Mouse (Mus musculus): ENCODE measurements around the gene Tdrd9. TPM values are rescaled to one million over a fixed set of nuclear protein-coding genes. Genes with fewer than 3 reads are reported as not detected.

The Tdrd9 gene
- 0.16 and 0.19 TPM in 2 replicates for polyA plus RNA-seq (2015; fragmentation: Nextera tagmentation; extraction: Ambion mirVana)

DNA sequence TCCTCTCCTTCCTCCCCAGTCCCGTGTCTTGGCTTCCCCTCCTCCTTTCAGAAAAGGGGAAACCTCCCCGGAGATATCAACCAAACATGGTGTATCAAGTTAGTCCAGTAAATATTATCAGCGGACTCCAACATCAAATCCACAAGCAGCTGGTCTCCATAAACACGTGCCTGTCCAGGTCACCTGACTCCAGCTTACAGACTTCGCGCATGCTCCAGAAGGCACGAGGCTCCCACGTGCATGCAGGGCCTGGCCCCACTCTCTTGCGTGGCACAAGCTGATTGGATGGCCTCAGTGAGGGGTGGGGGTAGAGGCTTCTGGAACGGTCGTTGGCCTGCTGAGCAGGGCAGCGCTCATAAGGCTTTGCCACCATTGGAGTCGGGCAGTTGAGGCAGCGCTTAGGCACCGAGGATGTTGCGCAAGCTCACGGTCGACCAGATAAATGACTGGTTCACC, at the start of gene Tdrd9:
Gene Tdrd9, plus strand, starts transcription at position 329 of the 456 bp plus-strand sequence.
- no peak for ATAC-seq (replicated peaks; ENCODE audit: extremely low read depth, insufficient read depth, low FRiP score)
- Histone ChIP-seq H3K27me3 (ENCODE audit: control insufficient read depth, insufficient read depth, low read length) (no peaks in the 10 kb centered on the region), H3K9ac (ENCODE audit: low read length) (no peak within 1 kb of the TSS), H3K4me3 (ENCODE audit: low read length) (no peak within 1 kb of the TSS), H3K9me3 (replicated peaks; ENCODE audit: control insufficient read depth, low read length) (peaks cover 2% of the 10 kb centered on the region; the same call in 1 of the 2 replicates), H3K27ac (ENCODE audit: low read length) (no peak within 1 kb of the TSS), H3K4me1 (ENCODE audit: control insufficient read depth, insufficient read depth, low read length) (peaks cover under 1% of the 10 kb centered on the region; the same call in 1 of the 2 replicates), H3K4me2 (ENCODE audit: low read depth, low read length) (no peak within 1 kb of the TSS), H3K36me3 (ENCODE audit: control insufficient read depth, insufficient read depth) (no peaks in the 10 kb centered on the region)
- 83% methylated on average over 18 of the region's 18 CpGs for WGBS

DNA sequence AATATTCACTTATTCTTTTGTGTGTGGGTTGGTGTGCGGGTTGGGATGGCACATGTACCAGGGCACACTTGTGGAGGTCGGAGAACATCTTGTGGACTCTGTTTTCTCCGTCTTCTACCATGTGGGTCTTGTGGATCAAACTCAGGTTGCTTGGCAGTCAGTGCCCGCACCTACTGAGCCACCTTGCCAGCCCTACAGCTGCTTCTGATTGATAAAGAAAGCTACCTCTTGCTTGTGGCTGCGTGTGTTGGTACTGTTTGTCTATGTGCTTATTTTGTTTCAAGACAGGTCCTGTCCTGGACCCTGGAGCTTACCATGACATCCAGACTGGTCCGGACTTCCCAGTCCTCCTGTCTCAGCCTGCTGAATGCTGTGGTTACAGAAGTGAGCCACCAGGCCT, 48.2 kb upstream of the Tdrd9 start:
- Histone ChIP-seq H3K9ac (ENCODE audit: low read length) (no peak overlapping the region), H3K4me3 (ENCODE audit: low read length) (no peak overlapping the region), H3K27ac (ENCODE audit: low read length) (no peak overlapping the region), H3K4me2 (ENCODE audit: low read depth, low read length) (no peak overlapping the region), H3K27me3 (ENCODE audit: control insufficient read depth, insufficient read depth, low read length) (no peaks in the 10 kb centered on the region), H3K9me3 (replicated peaks; ENCODE audit: control insufficient read depth, low read length) (no peaks in the 10 kb centered on the region), H3K36me3 (ENCODE audit: control insufficient read depth, insufficient read depth) (no peaks in the 10 kb centered on the region), H3K4me1 (ENCODE audit: control insufficient read depth, insufficient read depth, low read length) (peaks cover 21% of the 10 kb centered on the region)
- WGBS, result 91% methylated on average over 6 of the region's 6 CpGs
- no peak for ATAC-seq (replicated peaks; ENCODE audit: extremely low read depth, insufficient read depth, low FRiP score)

DNA sequence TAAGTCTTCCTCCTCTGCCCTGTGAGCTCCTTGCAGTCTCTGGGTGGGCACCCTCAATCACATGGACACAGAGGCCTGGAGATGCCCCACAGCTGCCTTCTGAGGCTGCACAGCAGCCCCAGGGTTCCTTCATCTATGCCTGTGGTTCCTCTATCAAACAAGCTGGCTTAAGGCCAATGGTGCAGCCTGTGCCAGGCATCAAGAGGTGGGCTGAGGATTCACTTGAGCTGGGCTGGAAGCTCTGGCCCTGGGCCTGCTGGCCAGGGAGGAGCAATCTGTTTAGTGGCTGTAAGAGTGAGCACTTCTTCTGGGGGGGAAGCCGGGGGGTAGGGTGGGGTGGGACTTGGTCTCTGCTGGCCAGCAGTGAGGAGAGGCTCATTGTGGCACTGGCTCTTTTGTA, 44.0 kb upstream of the Tdrd9 start:
- H3K9ac ChIP-seq (ENCODE audit: low read length), result no peak overlapping the region
- H3K36me3 ChIP-seq (ENCODE audit: control insufficient read depth, insufficient read depth), result no peaks in the 10 kb centered on the region
- peak; percentile 77 for ATAC-seq (replicated peaks; ENCODE audit: extremely low read depth, insufficient read depth, low FRiP score)
- peaks cover 21% of the 10 kb centered on the region for H3K4me1 ChIP-seq (ENCODE audit: control insufficient read depth, insufficient read depth, low read length)
- H3K27me3 ChIP-seq (ENCODE audit: control insufficient read depth, insufficient read depth, low read length), result no peaks in the 10 kb centered on the region
- peak overlapping the region; percentile 5; the same call in 1 of the 2 replicates for H3K27ac ChIP-seq (ENCODE audit: low read length)
- H3K4me3 ChIP-seq (ENCODE audit: low read length), result no peak overlapping the region
- H3K4me2 ChIP-seq (ENCODE audit: low read depth, low read length), result no peak overlapping the region
- WGBS, result 8% methylated on average over 1 of the region's 1 CpGs
- H3K9me3 ChIP-seq (replicated peaks; ENCODE audit: control insufficient read depth, low read length), result no peaks in the 10 kb centered on the region

DNA sequence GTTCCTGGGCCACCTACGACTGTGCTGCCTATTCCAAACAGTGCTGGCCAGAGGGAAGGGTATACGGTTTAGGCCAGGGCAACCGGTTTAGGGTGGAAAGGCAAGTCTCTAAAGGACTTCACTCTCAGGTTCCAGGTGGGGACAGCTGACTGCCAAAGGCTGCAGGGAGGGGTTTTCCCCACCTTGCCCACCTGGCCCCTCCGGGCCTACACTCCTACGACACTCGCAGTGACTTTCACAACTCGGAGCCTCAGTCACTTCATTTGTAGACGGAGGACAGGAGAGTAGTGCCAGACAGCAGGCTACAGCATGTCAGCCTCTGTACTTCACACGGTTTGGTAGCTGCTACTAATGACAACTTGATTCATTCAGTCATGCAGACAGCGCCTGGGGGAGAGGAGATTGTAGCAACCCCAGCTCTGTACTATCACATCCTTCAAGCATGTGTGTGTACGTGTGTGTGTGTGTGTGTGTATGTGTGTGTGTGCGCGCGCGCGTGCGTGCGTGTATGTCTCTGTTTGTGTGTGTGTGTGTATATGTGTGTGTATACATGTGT, 42.9 kb upstream of the Tdrd9 start:
- H3K27ac ChIP-seq (ENCODE audit: low read length), result no peak overlapping the region
- no peak overlapping the region for H3K4me2 ChIP-seq (ENCODE audit: low read depth, low read length)

DNA sequence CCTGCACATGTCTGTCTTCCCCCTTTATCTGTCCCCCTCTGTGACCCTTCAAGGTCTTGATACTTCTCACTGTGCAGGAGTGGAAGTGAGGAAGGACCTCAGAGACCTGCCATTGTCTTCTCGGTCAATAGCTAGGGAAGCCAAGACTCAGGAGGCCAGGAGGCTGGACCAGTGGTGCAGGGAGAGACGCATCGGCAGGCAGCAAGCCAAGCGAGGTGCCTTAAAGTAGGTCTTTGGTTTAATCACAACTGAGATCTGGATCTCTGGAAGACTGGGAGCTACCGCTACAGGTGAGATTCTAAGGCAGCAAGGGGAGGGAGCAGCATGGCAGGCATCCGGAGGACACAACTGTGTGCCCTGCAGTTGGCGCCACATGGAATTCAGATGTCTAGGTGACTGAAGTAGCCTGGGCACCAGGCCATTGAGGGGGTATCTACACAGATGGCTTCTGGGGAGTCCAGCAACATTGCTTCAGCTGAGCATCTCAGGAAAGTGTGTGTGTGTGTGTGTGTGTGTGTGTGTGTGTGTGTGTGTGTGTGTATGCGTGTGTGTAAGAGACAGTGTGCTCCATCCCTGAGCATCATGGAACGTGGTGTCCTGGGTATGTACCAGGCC, 39.8 kb upstream of the Tdrd9 start:
- Histone ChIP-seq H3K27me3 (ENCODE audit: control insufficient read depth, insufficient read depth, low read length) (no peaks in the 10 kb centered on the region), H3K4me1 (ENCODE audit: control insufficient read depth, insufficient read depth, low read length) (peaks cover 36% of the 10 kb centered on the region), H3K4me3 (ENCODE audit: low read length) (no peak overlapping the region), H3K4me2 (ENCODE audit: low read depth, low read length) (no peak overlapping the region), H3K9me3 (replicated peaks; ENCODE audit: control insufficient read depth, low read length) (no peaks in the 10 kb centered on the region), H3K36me3 (ENCODE audit: control insufficient read depth, insufficient read depth) (no peaks in the 10 kb centered on the region), H3K9ac (ENCODE audit: low read length) (no peak overlapping the region), H3K27ac (ENCODE audit: low read length) (no peak overlapping the region)
- 80% methylated on average over 9 of the region's 9 CpGs for WGBS
- ATAC-seq (replicated peaks; ENCODE audit: extremely low read depth, insufficient read depth, low FRiP score), result no peak

More for the DNA sequence above, 42.9 kb upstream of the Tdrd9 start:
- no peak overlapping the region for H3K4me3 ChIP-seq (ENCODE audit: low read length)
- no peaks in the 10 kb centered on the region for H3K27me3 ChIP-seq (ENCODE audit: control insufficient read depth, insufficient read depth, low read length)
- H3K9ac ChIP-seq (ENCODE audit: low read length), result no peak overlapping the region
- no peaks in the 10 kb centered on the region for H3K36me3 ChIP-seq (ENCODE audit: control insufficient read depth, insufficient read depth)
- ATAC-seq (replicated peaks; ENCODE audit: extremely low read depth, insufficient read depth, low FRiP score), result no peak
- WGBS, result 78% methylated on average over 18 of the region's 18 CpGs
- H3K9me3 ChIP-seq (replicated peaks; ENCODE audit: control insufficient read depth, low read length), result no peaks in the 10 kb centered on the region
- peaks cover 30% of the 10 kb centered on the region for H3K4me1 ChIP-seq (ENCODE audit: control insufficient read depth, insufficient read depth, low read length)

DNA sequence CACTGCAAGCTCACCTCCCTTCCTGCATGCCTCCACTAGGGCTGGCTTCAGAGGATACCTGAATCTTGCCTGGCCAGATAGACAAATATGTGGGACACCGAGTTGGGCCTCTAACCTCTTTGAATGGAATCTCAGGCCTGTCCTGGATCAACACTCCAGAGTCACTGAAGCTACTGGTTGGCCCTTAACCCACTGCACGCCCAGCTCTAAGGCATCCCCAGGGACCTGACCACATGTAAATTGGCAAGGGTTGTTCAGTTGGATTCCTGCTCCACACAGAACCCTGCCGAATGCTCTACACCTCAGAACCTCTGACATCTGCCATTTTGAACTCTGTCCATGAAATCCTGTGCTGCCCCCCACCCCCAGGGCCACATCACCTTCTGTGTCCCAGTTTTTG, 38.8 kb upstream of the Tdrd9 start:
- H3K9me3 ChIP-seq (replicated peaks; ENCODE audit: control insufficient read depth, low read length), result no peaks in the 10 kb centered on the region
- no peak for ATAC-seq (replicated peaks; ENCODE audit: extremely low read depth, insufficient read depth, low FRiP score)
- WGBS, result 48% methylated on average over 3 of the region's 3 CpGs
- no peak overlapping the region for H3K4me3 ChIP-seq (ENCODE audit: low read length)
- peak overlapping the region; percentile 61 for H3K27ac ChIP-seq (ENCODE audit: low read length)
- H3K27me3 ChIP-seq (ENCODE audit: control insufficient read depth, insufficient read depth, low read length), result no peaks in the 10 kb centered on the region
- no peaks in the 10 kb centered on the region for H3K36me3 ChIP-seq (ENCODE audit: control insufficient read depth, insufficient read depth)
- no peak overlapping the region for H3K4me2 ChIP-seq (ENCODE audit: low read depth, low read length)
- H3K9ac ChIP-seq (ENCODE audit: low read length), result no peak overlapping the region
- H3K4me1 ChIP-seq (ENCODE audit: control insufficient read depth, insufficient read depth, low read length), result peaks cover 36% of the 10 kb centered on the region

DNA sequence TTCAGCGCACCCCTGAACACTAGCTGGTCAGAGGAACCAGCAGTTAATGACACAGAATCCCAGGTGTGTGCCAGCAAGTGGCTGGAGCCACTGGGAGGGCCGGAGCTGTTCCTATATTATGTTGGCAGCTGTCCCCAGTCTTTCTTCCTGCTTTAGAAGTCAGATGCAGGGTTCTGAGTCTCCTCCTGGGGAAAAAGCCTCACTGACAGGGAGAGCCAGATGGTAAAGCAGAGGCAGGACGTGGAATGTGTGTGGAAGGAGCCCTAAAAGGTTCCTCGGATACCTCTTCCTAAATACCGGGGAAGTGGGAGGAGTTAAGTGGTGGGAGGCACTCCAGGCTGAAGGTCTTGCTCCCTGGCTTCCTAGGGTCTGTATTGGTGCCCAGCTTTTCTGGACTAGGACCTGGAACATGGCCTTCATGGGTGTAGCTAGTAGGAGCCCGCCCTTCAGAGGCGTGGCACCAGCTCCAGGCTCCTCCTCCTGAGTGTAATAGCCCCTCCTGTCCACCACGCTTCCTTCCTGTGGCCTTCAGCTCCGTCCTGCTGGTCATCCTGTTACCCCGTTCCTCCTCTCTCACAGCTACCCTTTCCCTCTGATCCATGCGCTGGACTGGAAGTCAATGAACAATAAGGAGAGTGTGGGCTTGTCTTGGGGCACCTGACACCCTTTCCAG, 38.2 kb upstream of the Tdrd9 start:
- Histone ChIP-seq H3K36me3 (ENCODE audit: control insufficient read depth, insufficient read depth) (no peaks in the 10 kb centered on the region), H3K4me2 (ENCODE audit: low read depth, low read length) (0 out of 2 replicates have a peak overlapping the region, but pooled peaks have one; percentile 25), H3K9me3 (replicated peaks; ENCODE audit: control insufficient read depth, low read length) (no peaks in the 10 kb centered on the region), H3K4me3 (ENCODE audit: low read length) (no peak overlapping the region), H3K27ac (ENCODE audit: low read length) (peak overlapping the region; percentile 61), H3K27me3 (ENCODE audit: control insufficient read depth, insufficient read depth, low read length) (no peaks in the 10 kb centered on the region), H3K9ac (ENCODE audit: low read length) (peak overlapping the region; percentile 27; the same call in 1 of the 2 replicates), H3K4me1 (ENCODE audit: control insufficient read depth, insufficient read depth, low read length) (peaks cover 34% of the 10 kb centered on the region)
- ATAC-seq (replicated peaks; ENCODE audit: extremely low read depth, insufficient read depth, low FRiP score), result 0 out of 2 replicates have a peak, but pooled peaks have one; percentile 16
- 54% methylated on average over 11 of the region's 11 CpGs for WGBS

DNA sequence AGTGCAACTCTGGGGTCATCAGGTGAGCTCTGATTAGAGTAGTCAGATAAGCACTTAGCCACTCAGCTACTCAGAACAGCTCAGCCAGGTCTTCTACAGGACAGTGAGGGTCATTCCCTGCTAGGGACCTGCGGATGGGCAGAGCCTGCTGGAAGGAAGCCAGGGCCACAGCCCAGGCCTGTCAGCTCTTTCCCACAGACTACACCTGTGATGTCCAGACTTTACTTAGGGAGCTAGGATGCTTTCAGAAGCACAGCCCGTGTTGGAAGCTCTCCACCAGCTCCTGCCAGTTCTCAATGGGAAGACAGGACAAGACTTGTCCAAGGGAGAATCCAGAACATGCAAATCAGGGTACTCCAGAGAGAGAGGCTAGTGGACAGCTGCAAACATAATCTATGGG, 37.4 kb upstream of the Tdrd9 start:
- Histone ChIP-seq H3K4me3 (ENCODE audit: low read length) (no peak overlapping the region), H3K4me1 (ENCODE audit: control insufficient read depth, insufficient read depth, low read length) (peaks cover 40% of the 10 kb centered on the region), H3K36me3 (ENCODE audit: control insufficient read depth, insufficient read depth) (no peaks in the 10 kb centered on the region), H3K9me3 (replicated peaks; ENCODE audit: control insufficient read depth, low read length) (no peaks in the 10 kb centered on the region), H3K27ac (ENCODE audit: low read length) (peak overlapping the region; percentile 61), H3K4me2 (ENCODE audit: low read depth, low read length) (no peak overlapping the region), H3K27me3 (ENCODE audit: control insufficient read depth, insufficient read depth, low read length) (no peaks in the 10 kb centered on the region), H3K9ac (ENCODE audit: low read length) (peak overlapping the region; percentile 27; the same call in 1 of the 2 replicates)
- ATAC-seq (replicated peaks; ENCODE audit: extremely low read depth, insufficient read depth, low FRiP score), result no peak
- 55% methylated on average over 2 of the region's 2 CpGs for WGBS
